Mouse (Mus musculus) liver, postnatal 0 days (tissue): Measurements from ENCODE around the gene Mga.

Experiments used
- CTCF ChIP-seq: sonication (generic); IDR thresholded peaks from 2 replicates; pipeline ENCODE4 v1.5.1; 2016; ENCODE audit warnings: antibody characterized with exemption, low read depth
- EP300 ChIP-seq: IDR thresholded peaks from 2 replicates; pipeline ENCODE4 v1.6.1; 2016; ENCODE audit warnings: antibody characterized with exemption, low read depth, mild to moderate bottlenecking

- no peak for TF ChIP-seq CTCF
- no peak for TF ChIP-seq EP300
Measured at GRCm38 (mm10) chr2:120006696-120007095, 109.7 kb downstream of the Mga start.
